ENCODE assay signal across 8 mouse cellular contexts in genomic region chr11:117390001-117390402, GRCm38 (mm10).
DNase-seq lines count a peak whose midpoint lies in the region; ATAC-seq and TF ChIP-seq lines count a peak whose summit lies in the region.

No protein-coding gene starts in this region.

- peak; percentile 88 for DNase-seq in 416B (ENCODE audit: low read depth)
- peak; percentile 58 for DNase-seq in CD4-positive helper T cell, adult 2 months (ENCODE audit: low read depth, low spot score)
- peak; percentile 59 for DNase-seq in brain, adult 2 months (ENCODE audit: low read depth, low spot score)
- DNase-seq in gastrocnemius, postnatal 14 days: peak; percentile 74
- DNase-seq in kidney, adult 9 months: peak; percentile 59
- DNase-seq in lung, postnatal 36 days: peak; percentile 62
- DNase-seq in thymus, adult 2 months: peak; percentile 48

- TF ChIP-seq POLR2A in thymus, adult 2 months (IDR thresholded peaks at IDR 0.05; ENCODE audit: control insufficient read depth, extremely low read depth, insufficient read depth, low read length, poor library complexity): no peak

- peak; percentile 95 for TF ChIP-seq CTCF in thymus, adult 2 months (IDR thresholded peaks at IDR 0.05; ENCODE audit: borderline replicate concordance, control insufficient read depth, extremely low read depth, insufficient read depth, low read length, poor library complexity)

- no peak overlapping the region for H3K4me3 ChIP-seq in thymus, adult 2 months (ENCODE audit: control insufficient read depth, insufficient read depth, low read length)

- no peak overlapping the region for H3K27ac ChIP-seq in thymus, adult 2 months (ENCODE audit: control insufficient read depth, insufficient read depth, low read length)

- intact Hi-C loops in gastrocnemius, postnatal 14 days (cut with DNase I; ENCODE audit: low total_unique reads): no loop called here

- H3K36me3 ChIP-seq in thymus, adult 2 months (ENCODE audit: control insufficient read depth, insufficient read depth, low read length): no peaks in the 10 kb centered on the region

- 23% methylated on average over 12 of the region's 12 CpGs for WGBS in thymus, adult 2 months

- peaks cover 5% of the 10 kb centered on the region; the same call in 1 of the 2 replicates for H3K4me1 ChIP-seq in thymus, adult 2 months (replicated peaks; ENCODE audit: control insufficient read depth, insufficient read depth, low read length)

- H3K27me3 ChIP-seq in thymus, adult 2 months (ENCODE audit: control insufficient read depth, insufficient read depth, low read length): peaks cover 7% of the 10 kb centered on the region

- ATAC-seq in inflammation-experienced regulatory T-cells, adult 6 months: no peak
